Mouse (Mus musculus): ENCODE measurements around the gene Sox2.

Sox2 gene

GRCm38 (mm10) chr3:34661341-34662007 lies 11.3 kb downstream of the Sox2 start:
- no peak for DNase-seq

GRCm38 (mm10) chr3:34662008-34662711 lies 12.0 kb downstream of the Sox2 start:
- DNase-seq = no peak

- no peak for DNase-seq
Observed at GRCm38 (mm10) chr3:34662712-34663655, 12.8 kb downstream of the Sox2 start.

GRCm38 (mm10) chr3:34663701-34664635 lies 13.8 kb downstream of the Sox2 start:
- no peak for DNase-seq

- DNase-seq = no peak
Observed at GRCm38 (mm10) chr3:34664636-34665531, 14.7 kb downstream of the Sox2 start.

- no peak for DNase-seq
Observed at GRCm38 (mm10) chr3:34665751-34666665, 15.8 kb downstream of the Sox2 start.

- no peak for DNase-seq
Observed at GRCm38 (mm10) chr3:34667180-34667579, 17.0 kb downstream of the Sox2 start.

- no peak for DNase-seq
Observed at GRCm38 (mm10) chr3:34667881-34668817, 17.9 kb downstream of the Sox2 start.

- no peak for DNase-seq
Observed at GRCm38 (mm10) chr3:34671024-34671660, 20.9 kb downstream of the Sox2 start.

GRCm38 (mm10) chr3:34678840-34679239 lies 28.6 kb downstream of the Sox2 start:
- no peak for DNase-seq

- DNase-seq = no peak
Observed at GRCm38 (mm10) chr3:34679439-34679838, 29.2 kb downstream of the Sox2 start.

- no peak for DNase-seq
Observed at GRCm38 (mm10) chr3:34679921-34680320, 29.7 kb downstream of the Sox2 start.

GRCm38 (mm10) chr3:34688072-34688471 lies 37.9 kb downstream of the Sox2 start:
- no peak for DNase-seq

GRCm38 (mm10) chr3:34691703-34692393 lies 41.6 kb downstream of the Sox2 start:
- no peak for DNase-seq

GRCm38 (mm10) chr3:34692394-34692745 lies 42.2 kb downstream of the Sox2 start:
- DNase-seq = no peak
